Mouse (Mus musculus): ENCODE data around the gene Lamp2. TPM values are rescaled to one million over a fixed set of nuclear protein-coding genes. Genes with fewer than 3 reads are reported as not detected.
A peak's percentile ranks its signal among the peaks of the same experiment; 100 is the strongest.
"Not testable (repeated sequence)": the region's sequence is repeated elsewhere in the genome, so short reads cannot be mapped to it uniquely, and the experiment has no call there.

Lamp2 gene
- polyA plus RNA-seq, 1 experiment from 2014 or later = 167 TPM

DNA sequence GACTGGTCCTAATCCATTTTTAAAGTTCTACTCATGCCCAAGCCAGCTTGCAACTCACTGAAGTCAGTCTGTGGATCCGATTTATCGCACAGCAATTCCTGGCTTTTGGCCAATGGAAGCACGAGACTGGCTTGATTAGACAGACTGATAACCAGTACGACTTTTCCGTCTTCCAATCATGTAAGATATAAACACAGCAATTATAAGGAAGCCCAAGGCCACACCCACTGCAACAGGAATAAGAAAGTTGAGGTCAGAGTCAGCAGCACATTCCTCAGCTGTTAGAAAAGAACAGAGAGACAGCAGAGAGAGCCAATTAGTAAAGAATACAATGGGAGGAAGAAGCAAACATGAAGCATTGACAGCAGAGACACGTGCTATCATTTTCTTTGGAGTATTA is 54.2 kb downstream of the Lamp2 start:
- H3K36me3 ChIP-seq (ENCODE audit: control insufficient read depth, insufficient read depth, low read length) = no peaks in the 10 kb centered on the region
- 38% methylated on average over 6 of the region's 6 CpGs for WGBS
- H3K4me2 ChIP-seq (ENCODE audit: low read depth, low read length) = no peak overlapping the region
- H3K9me3 ChIP-seq (ENCODE audit: control insufficient read depth, low read length) = no peaks in the 10 kb centered on the region
- no peaks in the 10 kb centered on the region for H3K4me1 ChIP-seq (replicated peaks; ENCODE audit: control insufficient read depth, insufficient read depth, low read length)
- H3K9ac ChIP-seq (ENCODE audit: low read length) = no peak overlapping the region
- peak; percentile 61; the same call in 1 of the 2 replicates for ATAC-seq (ENCODE audit: low read depth)
- no peaks in the 10 kb centered on the region for H3K27me3 ChIP-seq (ENCODE audit: control insufficient read depth, insufficient read depth, low read depth, low read length)
- H3K4me3 ChIP-seq (ENCODE audit: low read length) = no peak overlapping the region
- H3K27ac ChIP-seq (ENCODE audit: low read length) = no peak overlapping the region

- Histone ChIP-seq H3K4me2 (ENCODE audit: low read depth, low read length) (no peak overlapping the region), H3K9me3 (ENCODE audit: control insufficient read depth, low read length) (no peaks in the 10 kb centered on the region), H3K9ac (ENCODE audit: low read length) (no peak overlapping the region), H3K36me3 (ENCODE audit: control insufficient read depth, insufficient read depth, low read length) (no peaks in the 10 kb centered on the region), H3K4me3 (ENCODE audit: low read length) (no peak overlapping the region), H3K4me1 (replicated peaks; ENCODE audit: control insufficient read depth, insufficient read depth, low read length) (no peaks in the 10 kb centered on the region), H3K27ac (ENCODE audit: low read length) (no peak overlapping the region), H3K27me3 (ENCODE audit: control insufficient read depth, insufficient read depth, low read depth, low read length) (no peaks in the 10 kb centered on the region)
- ATAC-seq (ENCODE audit: low read depth) = no peak
- WGBS = 70% methylated on average over 3 of the region's 3 CpGs
Measured at GRCm38 (mm10) chrX:38400616-38401015, 55.6 kb downstream of the Lamp2 start.

DNA sequence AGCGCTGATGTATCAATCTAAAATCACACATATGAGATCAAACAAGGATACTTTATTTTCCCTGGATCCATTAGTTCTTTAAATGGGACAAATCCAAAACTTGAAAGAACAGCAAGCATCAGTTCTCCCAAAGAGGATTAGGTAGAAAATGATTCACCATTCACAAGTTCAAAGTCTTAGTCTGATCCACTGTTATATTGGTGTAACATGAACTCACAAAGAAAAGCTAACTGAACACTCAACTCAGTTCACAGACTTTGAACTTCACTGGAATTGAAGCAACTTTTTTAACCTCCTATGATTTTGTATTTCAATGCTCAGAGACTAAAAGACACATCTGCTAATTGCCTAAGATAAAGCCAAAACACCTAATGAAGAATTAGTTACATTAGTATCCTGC is 56.6 kb downstream of the Lamp2 start:
- no peaks in the 10 kb centered on the region for H3K27me3 ChIP-seq (ENCODE audit: control insufficient read depth, insufficient read depth, low read depth, low read length)
- 91% methylated on average over 1 of the region's 1 CpGs for whole genome bisulfite sequencing
- no peak overlapping the region for H3K27ac ChIP-seq (ENCODE audit: low read length)
- no peaks in the 10 kb centered on the region for H3K9me3 ChIP-seq (ENCODE audit: control insufficient read depth, low read length)
- H3K9ac ChIP-seq (ENCODE audit: low read length) = no peak overlapping the region
- no peak for ATAC-seq (ENCODE audit: low read depth)
- no peak overlapping the region for H3K4me3 ChIP-seq (ENCODE audit: low read length)
- no peaks in the 10 kb centered on the region for H3K36me3 ChIP-seq (ENCODE audit: control insufficient read depth, insufficient read depth, low read length)
- H3K4me2 ChIP-seq (ENCODE audit: low read depth, low read length) = no peak overlapping the region
- H3K4me1 ChIP-seq (replicated peaks; ENCODE audit: control insufficient read depth, insufficient read depth, low read length) = no peaks in the 10 kb centered on the region

- not testable (repeated sequence) for H3K4me3 ChIP-seq (ENCODE audit: low read length); H3K4me2 ChIP-seq (ENCODE audit: low read depth, low read length); H3K4me1 ChIP-seq (replicated peaks; ENCODE audit: control insufficient read depth, insufficient read depth, low read length); H3K36me3 ChIP-seq (ENCODE audit: control insufficient read depth, insufficient read depth, low read length); H3K27ac ChIP-seq (ENCODE audit: low read length); H3K27me3 ChIP-seq (ENCODE audit: control insufficient read depth, insufficient read depth, low read depth, low read length); H3K9ac ChIP-seq (ENCODE audit: low read length); ATAC-seq (ENCODE audit: low read depth); H3K9me3 ChIP-seq (ENCODE audit: control insufficient read depth, low read length)
- WGBS = 73% methylated on average over 1 of the region's 1 CpGs
Measured at GRCm38 (mm10) chrX:38373169-38373568, 83.1 kb downstream of the Lamp2 start.

- not testable (repeated sequence) for H3K9me3 ChIP-seq (ENCODE audit: control insufficient read depth, low read length); H3K9ac ChIP-seq (ENCODE audit: low read length); H3K4me1 ChIP-seq (replicated peaks; ENCODE audit: control insufficient read depth, insufficient read depth, low read length); H3K27me3 ChIP-seq (ENCODE audit: control insufficient read depth, insufficient read depth, low read depth, low read length); H3K4me3 ChIP-seq (ENCODE audit: low read length); H3K36me3 ChIP-seq (ENCODE audit: control insufficient read depth, insufficient read depth, low read length); H3K4me2 ChIP-seq (ENCODE audit: low read depth, low read length); H3K27ac ChIP-seq (ENCODE audit: low read length); ATAC-seq (ENCODE audit: low read depth)
- WGBS = 46% methylated on average over 1 of the region's 1 CpGs
Measured at GRCm38 (mm10) chrX:38364621-38365020, 91.6 kb downstream of the Lamp2 start.

DNA sequence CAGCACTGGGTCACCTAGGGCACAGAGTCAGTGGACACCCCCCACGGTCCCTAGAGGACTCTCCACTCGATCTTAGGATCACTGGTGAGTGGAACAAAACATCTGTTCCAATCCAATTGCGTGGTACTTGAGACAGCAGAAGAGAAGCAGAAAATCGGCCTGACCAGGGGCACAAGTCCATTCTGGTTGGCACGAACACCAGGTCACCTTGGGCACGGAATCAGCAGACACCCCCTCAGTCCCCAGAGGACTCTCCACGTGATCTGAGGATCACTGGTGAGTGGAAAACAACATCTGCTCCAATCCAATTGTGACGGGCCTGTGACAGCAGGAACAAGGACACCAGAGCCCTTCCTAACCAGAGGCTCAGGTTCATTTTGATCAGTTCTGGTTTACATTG is 94.2 kb downstream of the Lamp2 start:
- 67% methylated on average over 8 of the region's 8 CpGs for WGBS
- Histone ChIP-seq H3K4me2 (ENCODE audit: low read depth, low read length) (no peak overlapping the region), H3K27me3 (ENCODE audit: control insufficient read depth, insufficient read depth, low read depth, low read length) (no peaks in the 10 kb centered on the region), H3K4me1 (replicated peaks; ENCODE audit: control insufficient read depth, insufficient read depth, low read length) (no peaks in the 10 kb centered on the region), H3K9me3 (ENCODE audit: control insufficient read depth, low read length) (no peaks in the 10 kb centered on the region), H3K9ac (ENCODE audit: low read length) (no peak overlapping the region), H3K27ac (ENCODE audit: low read length) (no peak overlapping the region), H3K4me3 (ENCODE audit: low read length) (no peak overlapping the region), H3K36me3 (ENCODE audit: control insufficient read depth, insufficient read depth, low read length) (no peaks in the 10 kb centered on the region)
- ATAC-seq (ENCODE audit: low read depth) = no peak

Other genes with a start within 250 kb of the Lamp2 start
- gene Tmem255a, start 204.0 kb downstream of the Lamp2 start, polyA plus RNA-seq (2015; fragmentation: Nextera tagmentation; extraction: Ambion mirVana) = 23.0 and 24.5 TPM in 2 replicates
- gene Atp1b4, start 140.3 kb downstream of the Lamp2 start, polyA plus RNA-seq (2015; fragmentation: Nextera tagmentation; extraction: Ambion mirVana) = 1.3 and 3.6 TPM in 2 replicates
- 22.2 and 24.7 TPM in 2 replicates for gene Cul4b, start 119.7 kb upstream of the Lamp2 start, polyA plus RNA-seq (2015; fragmentation: Nextera tagmentation; extraction: Ambion mirVana)
- gene Mcts1, start 144.1 kb upstream of the Lamp2 start, polyA plus RNA-seq (2015; fragmentation: Nextera tagmentation; extraction: Ambion mirVana) = 92.9 and 95.7 TPM in 2 replicates
- gene C1galt1c1, start 178.6 kb upstream of the Lamp2 start, polyA plus RNA-seq (2015; fragmentation: Nextera tagmentation; extraction: Ambion mirVana) = 34.3 and 35.5 TPM in 2 replicates

Measured in lung, embryonic 16.5 days (tissue).